Mouse (Mus musculus) ES-Bruce4 (cell line): Measurements from ENCODE around the gene Prtg. TPM values are rescaled to one million over a fixed set of nuclear protein-coding genes. Genes with fewer than 3 reads are reported as not detected.

Source experiments
- H3K27ac ChIP-seq: 2 replicates; pipeline ENCODE4 v1.5.1; 2012; ENCODE audit warnings: low read length, inconsistent platforms; ENCODE audit not compliant: insufficient read depth
- H3K27me3 ChIP-seq: 2 replicates; pipeline ENCODE4 v1.6.1; 2012; ENCODE audit warnings: mild to moderate bottlenecking, low read length, inconsistent platforms; ENCODE audit not compliant: control insufficient read depth, poor library complexity, insufficient read depth, severe bottlenecking
- H3K36me3 ChIP-seq: 2 replicates; pipeline ENCODE4 v1.6.1; 2012; ENCODE audit warnings: inconsistent platforms, mild to moderate bottlenecking, low read length, moderate library complexity; ENCODE audit not compliant: control insufficient read depth, poor library complexity, insufficient read depth, severe bottlenecking
- H3K4me1 ChIP-seq: one replicate; pipeline ENCODE4 v1.8.1; 2011; ENCODE audit warnings: low read length; ENCODE audit not compliant: control insufficient read depth, insufficient read depth
- H3K4me3 ChIP-seq: 2 replicates; pipeline ENCODE4 v1.5.1; 2011; ENCODE audit warnings: low read depth, mild to moderate bottlenecking, low read length
- H3K9ac ChIP-seq: 2 replicates; pipeline ENCODE4 v1.6.1; 2012; ENCODE audit warnings: low read depth, mild to moderate bottlenecking, inconsistent platforms; ENCODE audit not compliant: poor library complexity, severe bottlenecking
- H3K9me3 ChIP-seq: replicated peaks from 2 replicates; pipeline ENCODE4 v1.6.1; 2012; ENCODE audit warnings: mild to moderate bottlenecking, low read length, inconsistent platforms; ENCODE audit not compliant: control insufficient read depth, poor library complexity, insufficient read depth, severe bottlenecking
- CTCF ChIP-seq: IDR thresholded peaks from one replicate; pipeline ENCODE4 v1.8.1; 2011; ENCODE audit warnings: low read depth, low read length
- EP300 ChIP-seq: IDR thresholded peaks from 2 replicates; pipeline ENCODE4 v1.6.1; 2011; ENCODE audit warnings: low read depth, low read length; ENCODE audit not compliant: insufficient read depth
- POLR2A ChIP-seq: IDR thresholded peaks from one replicate; pipeline ENCODE4 v1.8.1; 2011; ENCODE audit warnings: low read length; ENCODE audit not compliant: insufficient read depth
- polyA plus RNA-seq: library from polyadenylated mRNA; stranded (reverse); fragments of >200 nt; gene quantifications from 2 replicates; pipeline ENCODE4 v1.2.4, GENCODE M21; 2011; ENCODE audit warnings: low read depth; ENCODE audit not compliant: missing spikeins, insufficient read depth, insufficient read length

The Prtg gene
- polyA plus RNA-seq: 72.4 and 78.5 TPM in 2 replicates

DNA sequence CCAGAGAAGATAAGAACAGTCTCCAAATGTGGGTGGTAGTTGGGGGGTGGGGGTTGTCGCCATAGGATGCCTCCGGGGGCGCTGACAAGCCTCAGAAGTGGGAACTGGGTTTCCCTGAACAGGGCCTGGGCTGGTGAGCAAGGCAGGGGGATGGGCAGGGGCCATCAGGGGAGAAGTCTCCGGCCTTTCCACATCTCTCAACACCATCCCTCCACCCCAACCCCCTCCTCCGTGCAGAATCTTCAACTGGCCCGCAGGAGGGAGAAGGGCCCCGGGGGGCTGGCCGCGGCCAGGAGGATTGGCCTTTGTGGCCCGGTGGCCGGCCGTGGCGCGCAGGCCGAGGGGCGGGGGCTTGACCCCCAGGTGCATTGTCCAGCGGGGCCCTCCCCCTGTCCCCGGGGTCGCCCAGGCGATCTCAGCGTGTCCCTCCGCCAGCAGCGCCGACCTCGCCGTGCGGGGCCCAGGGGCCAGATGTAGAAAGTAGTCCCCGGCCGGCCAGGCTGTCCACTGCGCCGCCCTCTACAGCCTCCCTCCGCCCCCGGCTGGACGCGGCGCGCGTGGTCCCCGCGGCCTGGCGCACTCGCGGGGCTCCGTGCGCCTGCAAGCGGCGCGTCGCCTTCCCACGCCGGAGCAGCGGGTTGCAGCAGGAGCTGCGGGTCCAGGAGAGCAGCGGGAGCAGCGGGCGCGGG lies at the start of gene Prtg:
Gene Prtg, plus strand, starts transcription at position 144 of the 689 bp plus-strand sequence.
- Histone ChIP-seq H3K36me3 (no peaks in the 10 kb centered on the region), H3K9me3 (no peaks in the 10 kb centered on the region), H3K4me1 (peaks cover 5% of the 10 kb centered on the region), H3K27me3 (peaks cover 9% of the 10 kb centered on the region), H3K4me3 (peak within 1 kb of the TSS; percentile 85), H3K27ac (no peak within 1 kb of the TSS), H3K9ac (peak within 1 kb of the TSS; percentile 83)
- no peak for TF ChIP-seq CTCF
- no peak for TF ChIP-seq POLR2A
- 0 out of 2 replicates have a peak, but pooled peaks have one; percentile 17 for TF ChIP-seq EP300

DNA sequence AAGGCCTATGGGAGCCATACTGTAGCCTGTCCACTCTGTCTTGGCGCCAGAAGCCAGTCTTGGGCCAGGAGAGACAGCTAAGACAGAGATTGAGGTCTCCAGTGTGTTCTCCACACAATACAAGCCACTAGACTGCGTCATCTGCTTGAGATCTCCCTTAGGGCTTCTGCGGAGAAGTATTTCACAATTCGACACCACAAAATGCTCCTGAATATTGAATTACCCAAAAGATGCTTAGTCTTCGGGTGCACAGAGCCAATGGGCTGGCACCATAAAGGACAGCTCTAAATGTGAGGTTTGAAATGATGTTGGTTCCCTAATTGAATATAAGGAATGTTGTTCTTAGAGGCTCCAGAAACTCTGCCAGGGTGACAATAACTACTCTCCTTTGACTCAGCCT lies 49.5 kb upstream of the Prtg start:
- Histone ChIP-seq H3K27me3 (no peaks in the 10 kb centered on the region), H3K36me3 (no peaks in the 10 kb centered on the region), H3K9ac (no peak overlapping the region), H3K27ac (no peak overlapping the region), H3K4me3 (no peak overlapping the region), H3K4me1 (no peaks in the 10 kb centered on the region), H3K9me3 (no peaks in the 10 kb centered on the region)
- TF ChIP-seq POLR2A: no peak
- no peak for TF ChIP-seq CTCF
- TF ChIP-seq EP300: no peak

DNA sequence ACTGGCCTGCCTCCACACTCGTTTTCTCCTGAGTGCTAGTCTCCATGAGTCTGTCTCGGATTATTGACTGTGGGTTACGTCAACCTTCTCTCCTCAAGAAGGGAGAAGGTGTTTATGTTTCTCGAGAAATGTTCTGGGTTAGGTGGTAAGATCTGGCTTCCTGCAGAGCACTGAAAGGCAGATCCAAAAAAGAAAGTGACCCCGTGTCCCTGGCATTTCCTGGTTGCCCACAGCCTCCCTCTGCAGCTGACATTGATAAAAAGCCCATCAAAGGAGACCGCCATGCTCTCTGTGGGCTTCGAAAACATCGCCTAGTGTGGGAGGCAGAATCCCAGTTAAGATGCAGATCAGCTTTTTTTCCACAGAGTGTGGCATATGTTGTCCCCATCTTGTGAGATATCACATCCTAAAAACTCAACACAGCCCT lies 48.0 kb upstream of the Prtg start:
- TF ChIP-seq POLR2A (no peak), EP300 (no peak), CTCF (no peak)
- no peaks in the 10 kb centered on the region for H3K36me3 ChIP-seq
- no peaks in the 10 kb centered on the region for H3K27me3 ChIP-seq
- no peak overlapping the region for H3K27ac ChIP-seq
- no peaks in the 10 kb centered on the region for H3K9me3 ChIP-seq
- no peaks in the 10 kb centered on the region for H3K4me1 ChIP-seq
- no peak overlapping the region for H3K9ac ChIP-seq
- no peak overlapping the region for H3K4me3 ChIP-seq

DNA sequence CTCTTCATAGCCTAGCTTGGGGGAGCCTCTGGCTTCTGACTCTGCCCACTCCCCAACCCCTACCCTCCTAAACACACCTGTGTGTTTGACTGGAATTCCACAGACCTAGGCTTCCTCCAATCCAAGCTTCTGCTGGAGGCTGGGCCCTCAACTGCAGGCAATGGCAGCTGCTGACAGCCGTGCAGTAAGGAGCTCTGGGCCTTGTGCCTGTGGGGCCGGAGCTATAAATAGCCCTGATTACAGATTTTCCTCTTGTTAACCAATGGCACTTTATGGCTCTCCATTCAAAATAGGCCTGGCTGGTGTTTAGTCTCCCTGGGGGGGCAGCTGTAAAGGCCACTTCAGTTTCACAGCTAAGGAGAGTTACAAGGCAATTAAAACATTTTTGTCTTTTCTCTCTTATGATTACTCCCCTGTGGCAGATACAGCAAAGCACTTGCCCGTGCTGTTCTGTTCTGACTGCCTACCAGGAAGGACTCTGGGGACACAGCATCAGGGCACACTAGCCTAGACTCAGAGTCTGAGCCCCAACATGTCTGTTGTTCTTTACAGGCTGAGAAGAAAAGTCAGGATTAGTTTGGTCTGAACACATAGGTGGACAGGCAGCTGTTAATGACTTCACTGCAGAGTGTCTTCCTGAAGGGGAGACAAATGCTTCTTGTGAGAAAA lies 43.5 kb upstream of the Prtg start:
- H3K27ac ChIP-seq: no peak overlapping the region
- no peaks in the 10 kb centered on the region for H3K27me3 ChIP-seq
- H3K4me3 ChIP-seq: no peak overlapping the region
- H3K9me3 ChIP-seq: no peaks in the 10 kb centered on the region
- H3K36me3 ChIP-seq: no peaks in the 10 kb centered on the region
- H3K9ac ChIP-seq: no peak overlapping the region
- TF ChIP-seq CTCF (no peak), POLR2A (no peak), EP300 (no peak)
- H3K4me1 ChIP-seq: no peaks in the 10 kb centered on the region

DNA sequence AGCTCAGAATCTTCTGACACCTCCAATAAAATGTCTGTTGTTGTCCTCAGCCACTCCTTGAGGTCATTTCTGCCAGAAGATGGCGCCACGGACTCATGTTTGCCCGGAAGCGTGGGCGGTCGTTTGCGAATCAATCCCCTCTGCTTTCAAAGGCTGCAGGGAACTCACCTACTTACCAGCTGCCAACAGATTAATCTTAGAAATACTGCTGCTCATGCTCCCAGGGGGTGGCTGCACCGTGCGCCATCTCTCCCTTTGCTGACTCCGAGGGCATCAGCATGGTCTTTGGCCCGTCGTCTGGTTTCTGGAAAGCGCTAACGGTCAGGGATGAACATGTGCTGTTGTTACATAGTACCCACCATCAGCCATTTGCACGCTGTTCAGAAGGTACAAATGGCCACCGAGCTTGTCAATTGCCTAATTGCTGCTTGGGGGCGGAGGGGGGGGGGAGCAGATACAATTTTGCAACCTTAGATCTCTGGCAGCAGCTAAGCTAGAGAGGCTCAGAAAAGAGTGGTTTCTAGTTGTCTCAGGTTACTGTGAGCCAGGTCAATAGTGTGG lies 39.8 kb upstream of the Prtg start:
- H3K4me3 ChIP-seq: peak overlapping the region; percentile 52
- no peaks in the 10 kb centered on the region for H3K27me3 ChIP-seq
- H3K27ac ChIP-seq: no peak overlapping the region
- no peaks in the 10 kb centered on the region for H3K9me3 ChIP-seq
- H3K36me3 ChIP-seq: no peaks in the 10 kb centered on the region
- no peaks in the 10 kb centered on the region for H3K4me1 ChIP-seq
- TF ChIP-seq CTCF: peak; percentile 89
- no peak for TF ChIP-seq POLR2A
- TF ChIP-seq EP300: no peak
- H3K9ac ChIP-seq: 0 out of 2 replicates have a peak overlapping the region, but pooled peaks have one; percentile 7
